Mouse (Mus musculus) bone marrow, adult 2 months (tissue): ENCODE data around the gene Lmtk2.

Experiments
- CTCF ChIP-seq: fragments of 200-500 bp; IDR thresholded peaks from 2 replicates; pipeline ENCODE4 v1.5.1; 2011; ENCODE audit warnings: low read length, control low read depth; ENCODE audit not compliant: control insufficient read depth, insufficient read depth
- POLR2A ChIP-seq: fragments of 200-500 bp; IDR thresholded peaks from 2 replicates; pipeline ENCODE4 v1.6.1; 2011; ENCODE audit warnings: low read depth, mild to moderate bottlenecking, control low read depth, low read length, borderline replicate concordance; ENCODE audit not compliant: control insufficient read depth

GRCm38 (mm10) chr5:144202430-144202829 lies 102.2 kb downstream of the Lmtk2 start:
- TF ChIP-seq CTCF (peak; percentile 31; the same call in 1 of the 2 replicates), POLR2A (no peak)
